Mouse (Mus musculus): ENCODE measurements at regions not wholly inside any gene's neighbourhood (a gene's known extent, or its start where the extent isn't known, plus 50 kb on each side); places are given as distances from the start of the nearest gene placed in this dataset.

GRCm38 (mm10) chr15:72331262-72331661 lies 1503.1 kb upstream of the Gm6569 start:
- TF ChIP-seq POLR2A (IDR thresholded peaks at IDR 0.05; ENCODE audit: insufficient read depth, low read depth, low read length) (no peak), CTCF (IDR thresholded peaks at IDR 0.05) (no peak)

All from heart, adult 2 months (tissue).